Mouse (Mus musculus) liver, embryonic 16.5 days (tissue): ENCODE results near the gene Gsdme. TPM values are rescaled to one million over a fixed set of nuclear protein-coding genes. Genes with fewer than 3 reads are reported as not detected.
A peak's percentile ranks its signal among the peaks of the same experiment; 100 is the strongest.

ENCODE experiments used
- ATAC-seq: fragments of 200-750 bp; cut with Nextera tagmentation; 2 replicates; pipeline ENCODE4 v1.8.0; 2017; ENCODE audit warnings: low read depth, mild to moderate bottlenecking, moderate number of reproducible peaks, moderate library complexity
- H3K27ac ChIP-seq: fragments of 300-500 bp; sonication (generic); 2 replicates; pipeline ENCODE4 v1.5.1; 2014; ENCODE audit warnings: mild to moderate bottlenecking, low read length
- H3K27me3 ChIP-seq: fragments of 300-500 bp; sonication (generic); 2 replicates; pipeline ENCODE4 v1.6.1; 2014; ENCODE audit warnings: low read depth, low read length, mixed read lengths; ENCODE audit not compliant: control insufficient read depth, insufficient read depth
- H3K36me3 ChIP-seq: fragments of 300-500 bp; sonication (generic); 2 replicates; pipeline ENCODE4 v1.6.1; 2014; ENCODE audit warnings: mild to moderate bottlenecking; ENCODE audit not compliant: control insufficient read depth, insufficient read depth
- H3K4me1 ChIP-seq: fragments of 300-500 bp; sonication (generic); 2 replicates; pipeline ENCODE4 v1.6.1; 2014; ENCODE audit warnings: low read depth, low read length, mixed read lengths; ENCODE audit not compliant: control insufficient read depth
- H3K4me2 ChIP-seq: fragments of 300-500 bp; sonication (generic); 2 replicates; pipeline ENCODE4 v1.6.1; 2014; ENCODE audit warnings: low read depth, low read length, mixed read lengths
- H3K4me3 ChIP-seq: fragments of 300-500 bp; sonication (generic); 2 replicates; pipeline ENCODE4 v1.5.1; 2014; ENCODE audit warnings: low read depth, mild to moderate bottlenecking, low read length
- H3K9ac ChIP-seq: fragments of 300-500 bp; sonication (generic); 2 replicates; pipeline ENCODE4 v1.6.1; 2014; ENCODE audit warnings: low read depth, low read length
- H3K9me3 ChIP-seq: fragments of 300-500 bp; sonication (generic); replicated peaks from 2 replicates; pipeline ENCODE4 v1.6.1; 2016; ENCODE audit warnings: low read length; ENCODE audit not compliant: control insufficient read depth
- WGBS: fragments of 180-500 bp; shearing (Covaris S2); extraction: QIAGEN DNeasy Blood & Tissue Kit; methylation state at CpG from one replicate; pipeline ENCODE4 v1.1.7; 2014; ENCODE audit not compliant: insufficient replicate concordance; 5-methylcytosine and 5-hydroxymethylcytosine counted together
- polyA plus RNA-seq: library from polyadenylated mRNA; unstranded; fragments of >200 nt; fragmentation: Nextera tagmentation; extraction: Ambion mirVana; gene quantifications from 2 replicates; pipeline ENCODE4 v1.2.1, GENCODE M21; 2015

The Gsdme gene
- polyA plus RNA-seq, 1 experiment from 2014 or later: 15.4 TPM

DNA sequence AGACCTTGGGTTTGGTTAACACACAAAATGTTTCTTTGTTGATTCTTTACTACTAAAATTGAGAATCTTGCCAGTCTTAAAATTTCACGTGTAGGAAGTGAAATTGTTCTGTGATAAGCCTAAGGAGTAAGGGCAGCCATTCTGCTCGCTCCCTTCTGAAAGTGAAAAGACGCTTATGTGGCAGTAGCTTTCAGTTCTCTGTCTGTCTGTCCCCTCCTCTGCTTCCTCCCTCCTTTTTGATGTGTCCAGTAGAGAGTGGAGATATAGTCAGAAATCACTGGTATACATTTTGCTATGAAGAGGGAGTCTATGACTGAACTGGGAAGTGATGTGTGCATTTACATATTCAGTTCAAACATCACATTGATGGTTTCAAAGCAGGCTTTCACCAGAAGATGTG, 70.8 kb downstream of the Gsdme start:
- Histone ChIP-seq H3K27me3 (no peaks in the 10 kb centered on the region), H3K4me1 (peaks cover 2% of the 10 kb centered on the region), H3K36me3 (peaks cover 3% of the 10 kb centered on the region), H3K27ac (no peak overlapping the region), H3K9ac (no peak overlapping the region), H3K4me3 (no peak overlapping the region), H3K4me2 (no peak overlapping the region), H3K9me3 (no peaks in the 10 kb centered on the region)
- 60% methylated on average over 3 of the region's 3 CpGs for WGBS
- no peak for ATAC-seq

GRCm38 (mm10) chr6:50192169-50192568, 71.5 kb downstream of the Gsdme start:
- H3K4me2 ChIP-seq: no peak overlapping the region
- H3K27ac ChIP-seq: no peak overlapping the region; the same call in 1 of the 2 replicates
- peaks cover 3% of the 10 kb centered on the region; the same call in 1 of the 2 replicates for H3K36me3 ChIP-seq
- no peak overlapping the region for H3K4me3 ChIP-seq
- ATAC-seq: peak; percentile 63; the same call in 1 of the 2 replicates
- H3K9me3 ChIP-seq: no peaks in the 10 kb centered on the region
- no peak overlapping the region for H3K9ac ChIP-seq
- peaks cover 2% of the 10 kb centered on the region for H3K4me1 ChIP-seq
- WGBS: 53% methylated on average over 1 of the region's 1 CpGs
- H3K27me3 ChIP-seq: no peaks in the 10 kb centered on the region

DNA sequence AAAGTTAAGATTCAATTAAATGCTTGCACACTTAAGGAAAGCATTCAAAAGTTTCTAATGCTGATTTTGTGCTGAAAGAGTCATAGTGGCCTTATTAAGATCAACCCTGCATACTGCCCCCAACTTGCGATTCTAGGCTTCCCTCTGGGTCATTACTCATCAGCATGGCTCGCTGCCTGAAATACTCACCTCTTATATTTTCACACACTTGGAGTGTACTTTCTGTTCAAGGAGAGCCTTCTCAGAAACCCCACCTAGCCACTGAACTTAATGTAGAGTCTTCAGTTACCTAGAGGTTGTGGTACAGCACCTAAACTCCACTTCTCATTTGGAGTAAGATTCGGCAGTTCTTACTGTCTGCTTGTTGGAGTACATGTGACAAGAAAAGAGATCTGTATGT, 72.1 kb downstream of the Gsdme start:
- WGBS: 71% methylated on average over 3 of the region's 3 CpGs
- Histone ChIP-seq H3K4me2 (no peak overlapping the region), H3K4me1 (peaks cover 2% of the 10 kb centered on the region), H3K27ac (no peak overlapping the region), H3K4me3 (no peak overlapping the region), H3K9me3 (no peaks in the 10 kb centered on the region), H3K27me3 (no peaks in the 10 kb centered on the region), H3K9ac (no peak overlapping the region), H3K36me3 (peaks cover 3% of the 10 kb centered on the region; the same call in 1 of the 2 replicates)
- ATAC-seq: no peak

DNA sequence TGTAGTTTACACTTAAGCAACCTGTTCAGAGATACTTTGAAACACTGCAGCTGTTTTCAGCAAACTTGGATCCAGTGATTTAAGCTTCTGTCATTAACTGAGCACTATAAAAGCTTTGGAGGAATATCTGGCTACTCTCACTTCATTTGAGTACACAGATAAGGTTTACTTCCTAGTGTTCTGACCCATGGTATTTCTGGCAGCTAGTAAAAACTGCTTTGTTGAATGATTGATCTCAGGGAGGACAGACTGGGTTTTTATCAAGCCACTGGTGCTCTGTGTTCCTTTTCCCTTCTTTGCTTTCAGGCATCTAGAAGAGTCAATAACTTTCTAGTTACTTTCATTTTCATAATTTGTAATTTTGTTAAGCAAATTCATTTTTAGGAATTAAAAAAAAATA, 74.3 kb downstream of the Gsdme start:
- H3K36me3 ChIP-seq: peaks cover 5% of the 10 kb centered on the region
- no peak overlapping the region for H3K27ac ChIP-seq
- H3K9ac ChIP-seq: no peak overlapping the region
- no peaks in the 10 kb centered on the region for H3K9me3 ChIP-seq
- H3K4me1 ChIP-seq: peaks cover 2% of the 10 kb centered on the region
- no peak for ATAC-seq
- no peaks in the 10 kb centered on the region for H3K27me3 ChIP-seq
- H3K4me2 ChIP-seq: no peak overlapping the region
- H3K4me3 ChIP-seq: no peak overlapping the region

- 50% methylated on average over 4 of the region's 4 CpGs for WGBS
- Histone ChIP-seq H3K36me3 (peaks cover 6% of the 10 kb centered on the region), H3K27ac (no peak overlapping the region), H3K4me3 (no peak overlapping the region), H3K9ac (no peak overlapping the region), H3K4me1 (peaks cover 2% of the 10 kb centered on the region), H3K4me2 (peak overlapping the region; percentile 14; the same call in 1 of the 2 replicates), H3K27me3 (no peaks in the 10 kb centered on the region), H3K9me3 (no peaks in the 10 kb centered on the region)
- no peak for ATAC-seq
Measured at GRCm38 (mm10) chr6:50187955-50188354, 75.7 kb downstream of the Gsdme start.

GRCm38 (mm10) chr6:50180189-50180588, 83.5 kb downstream of the Gsdme start:
- 67% methylated on average over 4 of the region's 4 CpGs for WGBS
- H3K4me1 ChIP-seq: no peaks in the 10 kb centered on the region
- H3K4me2 ChIP-seq: no peak overlapping the region
- no peaks in the 10 kb centered on the region for H3K9me3 ChIP-seq
- H3K9ac ChIP-seq: no peak overlapping the region
- no peaks in the 10 kb centered on the region for H3K27me3 ChIP-seq
- no peak for ATAC-seq
- no peak overlapping the region for H3K4me3 ChIP-seq
- peaks cover 5% of the 10 kb centered on the region for H3K36me3 ChIP-seq
- H3K27ac ChIP-seq: no peak overlapping the region

DNA sequence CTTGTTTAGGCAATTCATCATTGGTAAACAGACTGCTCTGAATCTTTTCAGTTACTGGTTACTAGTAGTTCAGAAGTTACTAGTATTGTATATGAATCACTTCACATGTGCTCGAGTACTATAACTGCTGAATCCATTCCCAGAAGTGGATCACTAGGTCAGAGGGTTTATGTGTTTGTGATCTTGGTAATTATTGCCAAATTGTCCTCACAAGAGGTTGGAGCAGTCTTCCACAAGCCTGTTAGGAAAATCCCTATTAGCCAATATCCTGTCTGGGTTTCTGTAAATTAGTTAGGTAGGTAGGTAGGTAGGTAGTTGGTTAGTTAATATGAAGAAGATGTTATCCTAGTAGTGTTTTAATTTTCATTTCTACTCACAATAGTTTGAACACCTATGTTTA, 87.9 kb downstream of the Gsdme start:
- Histone ChIP-seq H3K4me1 (no peaks in the 10 kb centered on the region), H3K27me3 (no peaks in the 10 kb centered on the region), H3K4me2 (no peak overlapping the region), H3K9me3 (no peaks in the 10 kb centered on the region), H3K9ac (no peak overlapping the region), H3K4me3 (no peak overlapping the region), H3K36me3 (no peaks in the 10 kb centered on the region), H3K27ac (no peak overlapping the region)
- ATAC-seq: no peak
- WGBS: 51% methylated on average over 1 of the region's 1 CpGs

GRCm38 (mm10) chr6:50169771-50170170, 93.9 kb downstream of the Gsdme start:
- no peak for ATAC-seq
- no peaks in the 10 kb centered on the region for H3K27me3 ChIP-seq
- no peak overlapping the region for H3K4me2 ChIP-seq
- no peaks in the 10 kb centered on the region for H3K4me1 ChIP-seq
- H3K4me3 ChIP-seq: no peak overlapping the region
- no peaks in the 10 kb centered on the region for H3K9me3 ChIP-seq
- no peaks in the 10 kb centered on the region; the same call in 1 of the 2 replicates for H3K36me3 ChIP-seq
- no peak overlapping the region for H3K9ac ChIP-seq
- H3K27ac ChIP-seq: no peak overlapping the region

DNA sequence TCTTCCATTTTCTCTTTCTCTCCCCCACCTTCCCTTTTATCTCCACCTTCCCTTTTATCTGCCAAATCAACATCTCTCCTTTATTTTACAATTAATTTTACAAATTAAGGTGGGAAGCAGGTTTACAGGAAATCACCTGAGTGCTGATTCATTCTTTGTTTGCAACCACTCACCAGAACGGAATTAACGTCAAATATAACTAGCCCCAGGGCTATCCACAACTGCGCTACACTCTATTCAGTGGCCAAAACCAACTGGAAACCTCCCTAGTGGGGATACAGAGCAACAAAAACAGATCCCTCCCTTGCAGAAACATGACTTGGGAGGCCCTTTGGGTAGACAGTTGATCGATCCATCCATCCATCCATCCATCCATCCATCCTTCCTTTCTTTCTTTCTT, 94.8 kb downstream of the Gsdme start:
- H3K9ac ChIP-seq: no peak overlapping the region
- 74% methylated on average over 4 of the region's 4 CpGs for WGBS
- H3K4me1 ChIP-seq: no peaks in the 10 kb centered on the region
- H3K27ac ChIP-seq: no peak overlapping the region
- H3K36me3 ChIP-seq: no peaks in the 10 kb centered on the region; the same call in 1 of the 2 replicates
- ATAC-seq: no peak
- no peak overlapping the region for H3K4me3 ChIP-seq
- H3K27me3 ChIP-seq: no peaks in the 10 kb centered on the region
- H3K9me3 ChIP-seq: no peaks in the 10 kb centered on the region
- H3K4me2 ChIP-seq: no peak overlapping the region

GRCm38 (mm10) chr6:50163013-50163412, 100.6 kb downstream of the Gsdme start:
- Histone ChIP-seq H3K27ac (no peak overlapping the region), H3K4me1 (no peaks in the 10 kb centered on the region), H3K36me3 (no peaks in the 10 kb centered on the region), H3K27me3 (no peaks in the 10 kb centered on the region), H3K4me3 (no peak overlapping the region), H3K4me2 (no peak overlapping the region), H3K9me3 (no peaks in the 10 kb centered on the region), H3K9ac (no peak overlapping the region)
- no peak for ATAC-seq
- 55% methylated on average over 3 of the region's 3 CpGs for WGBS
